ENCODE assay signal across 8 mouse cellular contexts in genomic region chr12:113142021-113142975, GRCm38 (mm10). TPM values are rescaled to one million over a fixed set of nuclear protein-coding genes. Genes with fewer than 3 reads are reported as not detected.
DNase-seq lines count a peak whose midpoint lies in the region; ATAC-seq and TF ChIP-seq lines count a peak whose summit lies in the region.

No protein-coding gene starts in this region.

- H3K27ac ChIP-seq in forebrain, embryonic 12.5 days, result peak overlapping the region; percentile 59
- H3K27ac ChIP-seq in lung, postnatal 0 days (ENCODE audit: low read length), result peak overlapping the region; percentile 97
- H3K27ac ChIP-seq in stomach, postnatal 0 days (replicated peaks), result peak overlapping the region; percentile 82

- peak overlapping the region; percentile 75 for H3K4me2 ChIP-seq in forebrain, embryonic 12.5 days
- H3K4me2 ChIP-seq in lung, postnatal 0 days (replicated peaks; ENCODE audit: low read depth, low read length), result peak overlapping the region; percentile 69
- H3K4me2 ChIP-seq in stomach, postnatal 0 days (replicated peaks; ENCODE audit: low read depth), result peak overlapping the region; percentile 78

- ATAC-seq in forebrain, embryonic 12.5 days (ENCODE audit: low FRiP score), result no peak
- ATAC-seq in lung, postnatal 0 days, result peak; percentile 62
- peak; percentile 33; the same call in 1 of the 2 replicates for ATAC-seq in stomach, postnatal 0 days (ENCODE audit: low FRiP score, low TSS enrichment)
- no peak for ATAC-seq in frontal cortex, adult (ENCODE audit: low TSS enrichment)

- peaks cover 21% of the 10 kb centered on the region for H3K27me3 ChIP-seq in forebrain, embryonic 12.5 days
- H3K27me3 ChIP-seq in lung, postnatal 0 days (replicated peaks; ENCODE audit: insufficient read depth, low read length), result no peaks in the 10 kb centered on the region
- H3K27me3 ChIP-seq in stomach, postnatal 0 days (ENCODE audit: control insufficient read depth, insufficient read depth, low read length), result no peaks in the 10 kb centered on the region

- peak; percentile 84 for TF ChIP-seq EP300 in lung, postnatal 0 days (IDR thresholded peaks at IDR 0.05)
- no peak for TF ChIP-seq EP300 in stomach, postnatal 0 days (optimal IDR thresholded peaks at IDR 0.05)

- no peaks in the 10 kb centered on the region for H3K9me3 ChIP-seq in forebrain, embryonic 12.5 days
- H3K9me3 ChIP-seq in lung, postnatal 0 days (ENCODE audit: low read length), result no peaks in the 10 kb centered on the region
- no peaks in the 10 kb centered on the region for H3K9me3 ChIP-seq in stomach, postnatal 0 days (ENCODE audit: control insufficient read depth, low read length)

- peak overlapping the region; percentile 61 for H3K9ac ChIP-seq in forebrain, embryonic 12.5 days
- peak overlapping the region; percentile 77 for H3K9ac ChIP-seq in lung, postnatal 0 days (replicated peaks; ENCODE audit: low read depth)
- peak overlapping the region; percentile 48 for H3K9ac ChIP-seq in stomach, postnatal 0 days (ENCODE audit: low read length)

- 29% methylated on average over 15 of the region's 15 CpGs for WGBS in forebrain, embryonic 12.5 days
- WGBS in lung, postnatal 0 days, result 6% methylated on average over 15 of the region's 15 CpGs
- WGBS in stomach, postnatal 0 days, result 13% methylated on average over 15 of the region's 15 CpGs

- peak overlapping the region; percentile 57 for H3K4me3 ChIP-seq in forebrain, embryonic 12.5 days (replicated peaks)
- H3K4me3 ChIP-seq in lung, postnatal 0 days (ENCODE audit: low read depth, low read length), result peak overlapping the region; percentile 72
- H3K4me3 ChIP-seq in stomach, postnatal 0 days (ENCODE audit: low read depth, low read length), result peak overlapping the region; percentile 55

- H3K36me3 ChIP-seq in forebrain, embryonic 12.5 days (replicated peaks), result peaks cover 40% of the 10 kb centered on the region
- H3K36me3 ChIP-seq in lung, postnatal 0 days (ENCODE audit: insufficient read depth, low read length), result peaks cover 17% of the 10 kb centered on the region
- no peaks in the 10 kb centered on the region for H3K36me3 ChIP-seq in stomach, postnatal 0 days (ENCODE audit: control insufficient read depth, insufficient read depth, low read length)

- peak; percentile 49 for TF ChIP-seq CTCF in lung, postnatal 0 days (IDR thresholded peaks at IDR 0.05)
- peak; percentile 27; the same call in 1 of the 2 replicates for TF ChIP-seq CTCF in stomach, postnatal 0 days (IDR thresholded peaks at IDR 0.05; ENCODE audit: low read depth)

- peak; percentile 72 for DNase-seq in urinary bladder, postnatal 14 days (ENCODE audit: low spot score)
- no peak for DNase-seq in urinary bladder, postnatal 10 days (ENCODE audit: low spot score)
- peak; percentile 92 for DNase-seq in heart, postnatal 25 days (ENCODE audit: low spot score)
- DNase-seq in layer of hippocampus, adult 18-20 months (ENCODE audit: low spot score in 2 of 2), result peak; percentile 27 to 67
- peak; percentile 98 for DNase-seq in lung, postnatal 0 days (ENCODE audit: low spot score)
- peak; percentile 70 for DNase-seq in stomach, postnatal 0 days (ENCODE audit: low spot score)

- intact Hi-C loops in heart, postnatal 25 days (cut with DNase I), result no loop called here

- H3K4me1 ChIP-seq in forebrain, embryonic 12.5 days, result peaks cover 60% of the 10 kb centered on the region
- H3K4me1 ChIP-seq in lung, postnatal 0 days (ENCODE audit: insufficient read depth, low read depth, low read length), result peaks cover 41% of the 10 kb centered on the region
- peaks cover 7% of the 10 kb centered on the region for H3K4me1 ChIP-seq in stomach, postnatal 0 days (replicated peaks; ENCODE audit: control insufficient read depth, insufficient read depth)

RNA-seq across cellular contexts. Expression of gene Crip2, which starts 2.3 kb away (rescaled TPM):
- polyA plus RNA-seq in forebrain, embryonic 12.5 days (2016; fragmentation: Nextera tagmentation; extraction: Ambion mirVana), result 223 and 227 TPM in 2 replicates
- total RNA-seq in heart, postnatal 25 days (2021), result 1,000 to 10,000 TPM; 1,410 to 1,505 TPM
- total RNA-seq in layer of hippocampus, adult 18-20 months (2021), result 100 to 1,000 TPM in 1 of 2 experiments, 10 to 100 TPM in 1; 91.2 to 107 TPM
- 1,357 and 1,498 TPM in 2 replicates for polyA plus RNA-seq in lung, postnatal 0 days (2015; fragmentation: Nextera tagmentation; extraction: Ambion mirVana)
- 106 and 112 TPM in 2 replicates for polyA plus RNA-seq in stomach, postnatal 0 days (2015; fragmentation: Nextera tagmentation; extraction: Ambion mirVana)

RNA-seq across cellular contexts. Expression of gene Crip1, which starts 3.8 kb away (rescaled TPM):
- polyA plus RNA-seq in forebrain, embryonic 12.5 days (2016; fragmentation: Nextera tagmentation; extraction: Ambion mirVana), result 48.5 and 62.0 TPM in 2 replicates
- total RNA-seq in heart, postnatal 25 days (2021), result 100 to 1,000 TPM; 178 to 211 TPM
- 10 to 100 TPM in 1 of 2 experiments, 1 to 10 TPM in 1; 9.5 to 10.3 TPM for total RNA-seq in layer of hippocampus, adult 18-20 months (2021)
- 1,321 and 1,744 TPM in 2 replicates for polyA plus RNA-seq in lung, postnatal 0 days (2015; fragmentation: Nextera tagmentation; extraction: Ambion mirVana)
- 585 and 865 TPM in 2 replicates for polyA plus RNA-seq in stomach, postnatal 0 days (2015; fragmentation: Nextera tagmentation; extraction: Ambion mirVana)

RNA-seq across cellular contexts. Expression of gene Tedc1, which starts 13.9 kb away (rescaled TPM):
- polyA plus RNA-seq in forebrain, embryonic 12.5 days (2016; fragmentation: Nextera tagmentation; extraction: Ambion mirVana), result 48.3 and 49.6 TPM in 2 replicates
- total RNA-seq in heart, postnatal 25 days (2021), result under 1 TPM; 0.61 to 0.83 TPM
- total RNA-seq in layer of hippocampus, adult 18-20 months (2021), result under 1 TPM; 0.91 to 0.97 TPM
- 2.5 and 2.6 TPM in 2 replicates for polyA plus RNA-seq in lung, postnatal 0 days (2015; fragmentation: Nextera tagmentation; extraction: Ambion mirVana)
- polyA plus RNA-seq in stomach, postnatal 0 days (2015; fragmentation: Nextera tagmentation; extraction: Ambion mirVana), result 5.7 and 6.0 TPM in 2 replicates

RNA-seq across cellular contexts. Expression of gene Tmem121, which starts 43.4 kb away (rescaled TPM):
- 21.6 and 21.9 TPM in 2 replicates for polyA plus RNA-seq in forebrain, embryonic 12.5 days (2016; fragmentation: Nextera tagmentation; extraction: Ambion mirVana)
- under 1 TPM in 1 of 2 experiments, not detected in 1; 0.17 TPM for total RNA-seq in heart, postnatal 25 days (2021)
- total RNA-seq in layer of hippocampus, adult 18-20 months (2021), result 10 to 100 TPM; 19.4 to 25.4 TPM
- 1.2 TPM in 2 replicates for polyA plus RNA-seq in lung, postnatal 0 days (2015; fragmentation: Nextera tagmentation; extraction: Ambion mirVana)
- polyA plus RNA-seq in stomach, postnatal 0 days (2015; fragmentation: Nextera tagmentation; extraction: Ambion mirVana), result 4.2 and 4.6 TPM in 2 replicates

RNA-seq across cellular contexts. Expression of gene Mta1, which starts 44.2 kb away (rescaled TPM):
- 22.2 and 22.7 TPM in 2 replicates for polyA plus RNA-seq in forebrain, embryonic 12.5 days (2016; fragmentation: Nextera tagmentation; extraction: Ambion mirVana)
- 10 to 100 TPM; 48.4 to 49.3 TPM for total RNA-seq in heart, postnatal 25 days (2021)
- total RNA-seq in layer of hippocampus, adult 18-20 months (2021), result 10 to 100 TPM; 69.6 to 75.6 TPM
- polyA plus RNA-seq in lung, postnatal 0 days (2015; fragmentation: Nextera tagmentation; extraction: Ambion mirVana), result 10.5 and 12.2 TPM in 2 replicates
- polyA plus RNA-seq in stomach, postnatal 0 days (2015; fragmentation: Nextera tagmentation; extraction: Ambion mirVana), result 4.9 and 5.3 TPM in 2 replicates

Comparison
In these comparisons a context has a peak if more than half of its experiments do, and no peak if none do; other contexts are left out.
1. ATAC-seq: peak in lung, postnatal 0 days (single experiment) and stomach, postnatal 0 days (single experiment); none in forebrain, embryonic 12.5 days (single experiment) and frontal cortex, adult (single experiment).
2. Peak in every context shown above with its lines, with median percentiles within 50 percentile points of each other: H3K27ac ChIP-seq, H3K4me2 ChIP-seq, H3K4me3 ChIP-seq and H3K9ac ChIP-seq.